Mouse (Mus musculus): ENCODE measurements around the gene Dach1.

Gene Dach1

GRCm38 (mm10) chr14:97829865-97830264, 339.7 kb downstream of the Dach1 start:
- DNase-seq: no peak

GRCm38 (mm10) chr14:97814555-97815175, 354.9 kb downstream of the Dach1 start:
- DNase-seq: no peak

- no peak for DNase-seq
Measured at GRCm38 (mm10) chr14:97813557-97813956, 356.0 kb downstream of the Dach1 start.

GRCm38 (mm10) chr14:97795385-97795952, 374.1 kb downstream of the Dach1 start:
- DNase-seq: no peak

GRCm38 (mm10) chr14:97774135-97774767, 395.3 kb downstream of the Dach1 start:
- DNase-seq: no peak

- no peak for DNase-seq
Measured at GRCm38 (mm10) chr14:97754400-97754799, 415.2 kb downstream of the Dach1 start.

- DNase-seq: no peak
Measured at GRCm38 (mm10) chr14:97753973-97754372, 415.6 kb downstream of the Dach1 start.

GRCm38 (mm10) chr14:97743252-97743651, 426.3 kb downstream of the Dach1 start:
- no peak for DNase-seq

- no peak for DNase-seq
Measured at GRCm38 (mm10) chr14:97742785-97743184, 426.8 kb downstream of the Dach1 start.

Data from cerebellum, adult 18-20 months (tissue).